Mouse (Mus musculus) embryo, embryonic 11 days (tissue): Measurements from ENCODE around the gene Tspoap1.

Experiments
- DNase-seq: peaks from one replicate; pipeline ENCODE4 v3.0.0-alpha.2; 2015

Tspoap1 gene

DNA sequence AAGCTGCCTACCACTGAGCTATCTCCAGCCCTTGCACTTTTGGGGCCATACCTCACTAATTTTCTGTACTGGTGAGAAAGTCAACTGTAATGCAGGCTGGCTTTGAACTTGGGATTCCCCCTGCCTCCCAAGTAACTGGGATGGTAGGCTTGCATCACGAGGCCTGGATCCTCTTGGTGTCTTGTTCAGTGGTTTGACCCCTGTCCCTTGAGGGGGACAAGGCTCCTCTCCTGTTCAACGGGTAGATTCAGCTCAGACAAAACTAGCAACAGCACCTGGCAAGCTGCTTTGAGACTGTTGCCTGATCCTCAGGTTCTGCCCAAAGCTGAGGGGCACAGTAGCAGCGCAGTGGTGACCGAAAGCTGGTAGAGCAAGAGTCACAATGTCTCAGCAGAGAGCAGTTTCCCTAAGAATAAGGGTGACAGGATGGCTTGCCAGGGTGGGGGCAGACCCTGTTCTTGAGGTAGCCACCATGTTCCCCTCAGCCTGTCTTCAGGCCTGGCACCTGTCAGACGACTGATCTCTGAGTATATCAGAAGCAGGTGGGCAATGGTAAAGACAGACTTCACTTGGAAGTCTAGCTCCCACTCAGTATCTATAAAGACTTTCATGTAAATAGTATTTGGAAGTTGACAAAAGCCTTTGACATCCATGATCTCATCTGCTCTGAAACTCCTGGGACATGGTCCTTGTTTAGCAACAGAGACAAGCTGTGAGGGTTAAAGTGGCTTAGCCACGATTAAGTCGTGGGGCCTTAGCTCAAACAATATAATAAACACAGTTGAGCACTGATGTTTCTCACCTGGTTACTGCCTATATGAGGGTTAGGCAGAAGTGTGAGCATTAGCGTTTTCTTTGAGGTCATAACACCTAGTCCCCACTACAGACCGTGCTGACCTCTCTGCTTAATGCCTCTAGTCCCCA is 14.4 kb upstream of the Tspoap1 start:
- DNase-seq, result no peak

DNA sequence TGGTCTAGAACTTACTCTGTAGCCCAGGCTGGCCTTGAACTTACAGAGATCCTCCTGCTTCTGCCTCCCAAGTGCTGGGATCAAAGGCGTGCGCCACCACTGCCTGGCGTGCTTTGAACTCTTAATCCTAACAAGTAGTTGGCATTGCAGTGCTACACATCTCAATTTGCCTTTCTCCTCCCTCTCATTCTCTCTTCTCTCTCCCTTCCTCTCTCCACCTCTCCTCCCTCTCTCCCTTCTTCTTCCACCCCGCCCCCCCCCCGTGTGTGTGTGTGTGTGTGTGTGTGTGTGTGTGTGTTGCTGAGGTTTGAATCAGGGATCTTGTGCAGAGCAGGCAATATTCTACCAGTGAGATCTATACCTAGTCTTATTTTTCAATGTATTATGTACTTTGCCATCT is 13.0 kb upstream of the Tspoap1 start:
- DNase-seq, result no peak

DNA sequence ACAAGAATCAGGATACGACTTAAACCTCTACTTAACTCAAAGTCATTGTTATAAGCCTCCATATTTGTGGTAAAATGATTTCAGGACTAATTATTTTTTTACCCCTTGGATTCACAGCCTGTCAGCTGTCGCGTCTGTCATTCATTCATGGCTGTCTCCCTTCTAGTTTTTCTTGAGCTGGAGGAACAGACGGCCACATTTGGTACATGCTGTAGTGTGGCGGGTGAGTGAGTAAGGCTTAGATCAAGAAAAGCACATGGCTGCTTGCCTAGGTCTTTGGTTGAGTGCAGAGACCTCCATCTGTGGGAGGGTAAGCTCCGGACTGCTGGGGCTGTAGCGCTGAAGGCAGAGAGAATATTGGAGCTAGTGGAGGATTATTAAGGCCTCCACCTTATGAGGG is 12.6 kb upstream of the Tspoap1 start:
- no peak for DNase-seq

DNA sequence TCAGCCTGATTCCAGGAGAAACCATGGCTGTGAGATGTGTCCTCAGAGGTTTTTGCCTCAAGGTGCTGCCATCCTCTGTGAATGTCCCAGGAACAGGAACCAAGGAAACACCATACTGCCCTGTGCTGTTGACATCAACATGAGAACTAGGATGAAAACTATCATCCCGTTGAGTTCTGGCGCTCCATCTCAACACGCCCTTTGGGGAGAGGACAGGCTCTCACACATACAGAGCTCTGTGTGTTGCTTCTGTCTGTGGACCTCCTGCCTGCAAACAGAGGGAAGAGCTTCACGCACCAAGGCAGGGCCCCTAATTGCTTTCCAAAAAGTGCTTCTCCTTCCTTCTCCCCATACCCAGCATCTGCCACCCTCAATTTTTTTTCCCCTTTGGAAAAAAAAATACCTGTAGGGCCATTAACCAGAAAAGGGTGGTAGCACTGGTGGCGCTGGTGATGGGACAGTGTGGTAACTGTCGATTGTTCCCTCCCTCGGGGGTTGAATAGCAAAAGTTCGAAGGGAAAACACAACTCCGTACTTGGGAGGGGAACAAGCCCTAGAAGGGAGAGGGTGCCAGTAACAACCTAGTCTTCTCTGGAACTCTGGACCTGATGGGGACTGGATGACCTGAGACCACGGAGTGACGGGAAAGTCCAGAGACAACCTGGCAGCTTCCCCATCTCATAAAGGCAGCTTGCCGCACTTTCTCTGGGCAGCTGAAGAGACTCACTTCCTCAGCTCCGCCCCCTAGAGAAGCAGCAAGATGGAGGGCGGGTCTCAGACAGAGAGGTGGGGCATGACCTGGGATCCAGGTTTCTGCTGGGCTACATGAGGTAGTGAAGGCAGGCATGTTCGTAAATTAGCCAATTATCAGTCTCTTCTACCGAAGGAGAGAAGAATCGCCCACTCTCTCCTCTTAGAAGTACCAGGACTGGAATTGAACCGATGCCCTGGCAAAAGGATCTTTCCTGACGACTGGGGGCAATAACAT is 11.9 kb upstream of the Tspoap1 start:
- DNase-seq, result peak; percentile 40

DNA sequence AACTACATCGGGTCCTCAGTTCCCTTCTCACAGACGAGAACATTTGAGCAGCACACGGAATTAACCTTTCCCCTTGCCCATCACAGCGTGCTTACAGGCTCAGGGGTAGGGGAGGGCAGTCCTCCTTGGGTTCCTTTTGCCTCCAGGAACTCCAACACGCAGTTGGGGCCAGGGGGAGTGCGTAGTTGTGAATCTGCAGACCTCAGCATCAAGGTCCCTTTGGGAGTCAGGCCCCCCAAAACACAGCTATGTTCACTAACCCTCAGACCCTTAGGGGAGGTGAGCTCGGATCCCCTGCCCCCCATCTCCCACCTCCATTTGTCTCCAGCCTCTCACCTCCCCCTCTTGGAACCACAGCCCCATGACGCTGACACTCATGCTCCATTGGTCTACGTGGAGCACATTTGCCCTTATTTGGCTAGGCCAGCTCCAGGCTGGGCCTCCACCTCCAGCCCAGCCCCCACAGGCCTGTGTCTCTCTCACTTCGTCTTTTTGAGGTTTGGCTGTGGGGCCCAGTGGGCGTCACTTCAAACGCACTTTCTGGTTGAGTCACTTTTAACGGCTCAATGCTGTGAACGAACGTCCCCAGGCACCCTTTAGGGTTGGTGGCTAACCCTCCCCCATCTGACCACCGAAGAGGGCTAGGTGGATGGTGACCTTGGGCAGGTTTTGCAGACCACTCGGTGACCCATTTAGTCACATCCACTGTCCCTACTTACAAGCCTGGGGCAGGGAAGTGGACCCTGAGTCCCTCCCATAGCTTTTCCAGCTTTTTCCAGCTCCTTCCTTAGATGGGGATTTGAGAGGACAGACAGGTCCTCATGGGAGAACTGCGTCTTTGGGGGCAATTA is 10.9 kb upstream of the Tspoap1 start:
- DNase-seq, result peak; percentile 41

DNA sequence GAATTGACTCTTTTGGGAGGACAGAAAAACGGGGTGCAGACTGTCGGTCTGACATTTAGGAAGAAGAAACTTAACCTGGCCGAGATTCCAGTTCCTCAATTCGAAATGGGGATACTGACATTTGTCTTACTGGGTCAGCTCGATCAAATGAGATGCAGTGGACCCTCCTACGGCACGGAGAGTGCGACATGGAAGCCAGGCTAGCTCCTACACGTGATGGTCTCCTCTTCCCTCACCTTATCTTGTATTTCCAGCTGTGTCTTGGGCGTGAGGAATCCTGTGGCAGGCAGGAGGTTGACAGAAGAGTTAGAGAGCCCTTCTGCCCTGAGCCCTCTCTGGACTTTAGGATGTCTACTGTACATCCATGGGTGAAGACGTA is 10.3 kb upstream of the Tspoap1 start:
- no peak for DNase-seq

DNA sequence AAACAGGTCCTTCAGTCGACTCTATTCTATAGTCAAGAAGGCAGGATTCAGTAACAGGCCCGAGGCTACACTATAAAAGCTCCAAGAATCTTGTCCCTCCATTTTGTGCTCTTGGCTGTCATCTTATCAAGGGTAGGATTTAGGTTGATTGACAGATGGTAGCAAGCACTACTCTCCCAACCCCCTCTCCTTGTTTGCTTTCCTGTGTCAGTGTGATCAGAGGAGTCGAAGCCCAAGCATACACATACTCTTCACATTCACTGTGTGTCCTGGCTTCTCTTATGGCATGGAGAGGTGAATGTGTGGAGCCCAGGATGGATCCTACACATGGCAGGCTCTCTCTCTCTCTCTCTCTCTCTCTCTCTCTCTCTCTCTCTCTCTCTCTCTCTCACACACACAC is 9.8 kb upstream of the Tspoap1 start:
- no peak for DNase-seq

DNA sequence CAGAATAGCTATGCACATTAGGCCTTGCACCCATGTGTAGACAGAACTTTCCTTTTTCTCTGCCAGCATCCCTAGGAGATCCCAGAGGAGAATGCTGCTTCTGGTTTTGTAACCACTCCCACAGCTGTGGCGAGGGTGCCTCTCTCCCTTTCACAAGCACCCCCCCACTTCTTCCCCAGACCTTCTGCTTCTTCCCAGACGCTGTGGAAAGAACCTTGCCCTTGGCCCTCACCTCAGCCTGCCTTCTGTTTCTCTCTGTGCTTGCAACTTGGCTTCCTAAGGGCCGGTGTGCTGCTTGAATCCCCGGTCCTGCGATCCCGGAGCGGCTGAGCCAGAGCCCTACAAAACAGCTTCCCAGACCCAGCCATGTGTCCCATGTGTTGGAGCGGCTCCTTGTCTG is 9.3 kb upstream of the Tspoap1 start:
- no peak for DNase-seq

DNA sequence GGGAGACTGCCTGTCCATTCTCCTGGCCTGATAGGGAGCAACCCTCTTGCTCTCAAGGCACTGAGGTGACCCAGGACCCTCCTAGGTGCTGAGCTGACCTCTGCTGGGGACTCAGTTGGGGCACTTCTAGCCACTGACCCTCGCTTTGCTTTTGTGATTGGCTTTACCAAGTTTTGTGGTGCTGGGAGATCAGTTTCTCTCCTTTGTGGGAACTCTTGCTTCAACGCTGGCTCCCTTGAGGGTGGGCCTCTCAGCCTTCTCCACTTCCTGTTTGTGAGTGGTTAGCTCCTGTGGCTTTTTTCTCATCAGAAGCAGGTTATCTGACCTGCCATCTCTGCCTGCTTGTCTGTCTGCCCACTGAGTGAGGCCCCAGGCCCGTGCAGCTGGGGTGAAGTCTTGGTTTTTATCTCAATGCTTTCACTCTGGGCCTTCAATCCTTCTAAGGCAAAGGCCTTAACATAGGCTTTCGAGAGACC is 8.8 kb upstream of the Tspoap1 start:
- no peak for DNase-seq

DNA sequence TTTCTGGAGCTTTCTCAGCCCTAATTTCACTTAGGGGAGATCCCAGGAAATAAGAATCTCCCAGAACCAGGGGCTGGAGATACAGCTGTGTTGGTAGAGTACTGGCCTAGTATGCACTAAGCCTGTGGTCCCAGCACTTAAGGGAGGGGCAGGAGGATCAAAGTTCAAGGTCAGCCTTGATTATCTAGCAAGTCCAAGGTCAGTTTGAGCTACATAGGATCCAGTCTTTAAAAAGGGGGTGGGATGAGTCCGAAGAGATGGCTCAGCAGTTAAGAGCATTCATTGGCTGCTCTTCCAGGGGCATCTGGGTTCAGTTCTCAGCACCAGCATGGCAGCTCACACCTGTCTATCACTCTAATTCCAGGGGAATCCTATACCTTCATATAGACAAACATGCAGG is 8.0 kb upstream of the Tspoap1 start:
- DNase-seq, result no peak

DNA sequence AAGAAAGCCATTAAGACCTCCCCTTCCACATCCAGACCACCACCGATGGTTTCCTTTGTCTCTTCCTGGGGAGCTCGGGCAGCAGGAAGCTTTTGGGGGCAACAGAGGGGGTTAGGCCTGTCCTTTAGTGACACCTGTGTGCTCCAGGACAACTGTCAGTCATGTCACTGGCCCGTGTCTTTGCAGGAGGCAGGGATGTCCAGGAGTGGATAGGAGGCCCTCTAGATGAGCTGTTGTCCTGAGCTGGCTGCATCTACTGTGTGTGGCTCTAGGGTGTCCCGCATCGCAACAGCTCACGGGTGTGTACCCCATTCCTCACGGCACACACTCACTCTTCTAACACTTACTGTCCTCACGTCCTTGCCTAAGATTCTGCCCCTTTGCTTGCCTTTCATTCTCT is 7.1 kb upstream of the Tspoap1 start:
- no peak for DNase-seq

DNA sequence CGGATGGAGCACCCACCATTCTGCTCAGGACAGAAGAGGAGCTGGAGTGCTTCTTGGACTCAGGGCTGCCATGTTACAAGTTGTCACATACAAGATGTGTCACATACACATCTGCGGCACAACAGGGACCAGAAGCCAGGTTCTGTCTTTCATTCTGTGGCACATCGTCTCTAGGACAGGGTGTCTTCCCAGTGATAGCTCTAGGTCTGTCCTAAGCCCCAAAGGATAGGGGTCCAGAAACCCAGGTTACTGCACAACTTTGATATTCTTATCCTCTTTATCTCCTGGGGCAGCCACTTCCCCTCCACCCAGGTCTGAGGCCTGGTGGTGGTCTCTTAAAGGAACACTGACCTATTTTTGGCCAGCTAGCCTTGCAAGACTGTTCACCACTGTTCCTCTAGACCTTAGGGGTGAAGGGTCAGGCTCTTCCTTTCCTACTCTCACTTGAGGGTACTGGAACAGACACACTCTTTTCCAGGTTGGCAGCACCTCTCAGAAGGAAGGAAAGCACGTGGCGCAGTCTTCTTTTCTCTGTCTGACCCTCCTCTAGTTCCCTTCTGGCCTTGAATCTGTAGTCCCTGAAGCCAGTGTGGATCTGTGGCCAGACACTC is 6.3 kb upstream of the Tspoap1 start:
- no peak for DNase-seq

DNA sequence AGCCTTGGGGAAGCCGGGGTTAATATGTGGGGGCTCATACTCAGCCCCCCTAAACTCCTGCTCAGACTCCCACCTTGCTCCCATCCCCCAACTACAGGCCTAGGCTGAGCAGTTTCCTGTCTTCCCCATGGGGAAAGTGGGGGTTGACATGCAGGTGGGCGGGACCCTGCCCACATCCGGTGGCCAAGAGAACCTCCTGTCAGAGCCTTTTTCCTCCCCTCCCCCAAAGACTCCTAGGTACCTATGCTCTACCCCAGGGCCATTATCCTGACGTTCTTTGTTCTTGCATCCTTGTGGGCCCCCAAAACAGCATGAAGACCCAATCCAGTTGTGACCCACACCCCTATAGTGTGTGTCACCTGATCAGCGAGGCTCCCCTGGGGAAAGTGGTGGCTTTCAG is 5.7 kb upstream of the Tspoap1 start:
- no peak for DNase-seq

DNA sequence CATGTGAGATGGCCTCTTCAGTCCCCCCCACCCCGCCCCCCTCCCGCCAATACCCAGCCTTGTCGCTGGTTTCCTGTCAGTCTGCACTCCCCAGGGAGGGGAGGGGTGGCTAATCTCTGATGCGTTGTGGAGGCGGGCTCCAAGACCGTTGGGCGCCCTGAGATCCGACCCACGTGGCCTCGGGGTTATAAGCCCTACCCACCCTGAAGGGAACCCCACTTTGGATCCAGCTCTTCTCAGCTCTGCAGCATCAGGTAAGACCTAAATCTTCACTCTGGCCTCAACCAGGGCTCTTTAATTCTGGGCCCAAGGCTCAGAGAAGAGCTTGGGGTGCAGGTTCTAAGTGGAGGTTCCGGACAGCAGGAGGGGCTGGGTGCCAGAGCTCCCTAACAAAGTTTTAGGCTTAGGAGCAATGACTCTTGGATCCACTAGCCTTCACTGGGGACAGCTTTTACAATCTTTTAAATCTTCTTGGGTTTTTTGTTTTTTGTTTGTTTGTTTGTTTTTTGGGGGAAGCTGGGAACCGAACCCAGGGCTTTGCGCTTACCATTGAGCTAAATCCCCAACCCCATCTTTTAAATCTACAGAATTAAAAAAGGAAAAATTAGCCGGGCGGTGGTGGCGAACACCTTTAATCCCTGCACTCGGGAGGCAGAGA is 4.9 kb upstream of the Tspoap1 start:
- DNase-seq, result peak; percentile 28

DNA sequence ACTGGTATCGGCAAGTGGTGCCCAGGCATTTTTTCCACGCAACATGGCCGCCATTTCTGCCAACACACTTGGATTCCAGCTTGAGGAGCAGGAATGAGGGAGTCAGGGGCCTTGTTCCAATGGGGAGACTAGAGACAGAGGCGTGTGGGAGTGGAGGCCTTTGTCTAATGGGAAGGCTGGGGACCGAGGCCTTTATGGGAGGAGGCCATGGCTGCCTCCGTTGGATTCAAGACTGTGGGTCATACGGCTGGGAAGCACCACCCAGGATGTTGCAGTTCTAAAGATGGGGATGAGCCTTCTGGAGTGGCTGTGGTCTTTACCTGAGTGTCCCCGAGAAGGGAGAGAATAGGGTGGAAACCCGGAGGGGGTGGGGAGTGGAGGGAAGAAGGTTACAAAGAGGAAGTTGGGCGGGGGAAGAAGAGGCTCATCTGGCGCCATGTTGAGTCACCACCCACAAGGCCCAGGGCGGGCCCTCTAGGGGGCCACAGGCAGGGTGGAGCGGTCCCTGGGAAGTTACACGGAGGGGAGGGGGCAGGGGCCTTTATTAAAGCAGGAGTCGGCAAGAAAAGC is 4.0 kb upstream of the Tspoap1 start:
- no peak for DNase-seq

DNA sequence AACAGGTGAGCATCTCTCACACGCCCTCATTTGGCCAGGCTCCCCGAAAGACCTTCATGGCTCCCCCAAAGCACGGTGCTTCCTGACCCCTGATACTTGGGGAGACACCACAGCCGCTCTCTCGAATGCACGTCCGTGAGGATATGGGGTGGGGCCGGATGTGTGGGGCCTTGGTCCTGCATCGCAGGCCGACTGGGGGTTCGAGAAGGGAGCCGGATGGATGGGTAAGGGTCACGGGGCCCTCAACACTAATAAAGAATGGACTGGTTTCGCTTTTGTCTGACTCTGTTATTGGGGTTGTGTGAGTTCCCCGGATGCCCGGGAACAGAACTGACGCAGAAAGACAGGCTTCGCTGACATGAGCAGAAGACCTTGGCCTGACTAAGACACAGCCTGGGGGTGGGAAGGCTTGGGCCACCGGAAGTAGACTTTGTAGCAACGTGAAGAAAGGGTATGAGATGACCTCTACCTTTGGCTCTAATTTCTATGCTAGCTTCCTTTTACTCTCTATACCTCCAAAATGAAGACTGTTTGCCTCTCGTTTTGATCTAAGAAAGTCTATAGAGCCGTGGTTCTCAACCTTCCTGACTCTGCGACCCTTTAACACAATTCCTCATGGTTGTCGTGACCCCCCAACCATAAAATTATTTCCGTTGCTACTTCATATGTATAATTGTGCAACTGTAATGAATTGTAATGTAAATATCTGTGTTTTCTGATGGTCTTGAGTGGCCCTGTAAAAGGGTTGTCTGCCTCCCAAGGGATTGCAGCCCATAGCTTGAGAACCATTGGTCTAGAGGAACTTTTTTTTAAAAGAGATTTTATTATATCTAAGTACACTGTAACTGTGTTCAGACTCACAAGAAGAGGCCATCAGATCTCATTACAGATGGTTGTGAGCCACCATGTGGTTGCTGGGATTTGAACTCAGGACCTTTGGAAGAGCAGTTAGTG is 3.1 kb upstream of the Tspoap1 start:
- DNase-seq, result no peak

DNA sequence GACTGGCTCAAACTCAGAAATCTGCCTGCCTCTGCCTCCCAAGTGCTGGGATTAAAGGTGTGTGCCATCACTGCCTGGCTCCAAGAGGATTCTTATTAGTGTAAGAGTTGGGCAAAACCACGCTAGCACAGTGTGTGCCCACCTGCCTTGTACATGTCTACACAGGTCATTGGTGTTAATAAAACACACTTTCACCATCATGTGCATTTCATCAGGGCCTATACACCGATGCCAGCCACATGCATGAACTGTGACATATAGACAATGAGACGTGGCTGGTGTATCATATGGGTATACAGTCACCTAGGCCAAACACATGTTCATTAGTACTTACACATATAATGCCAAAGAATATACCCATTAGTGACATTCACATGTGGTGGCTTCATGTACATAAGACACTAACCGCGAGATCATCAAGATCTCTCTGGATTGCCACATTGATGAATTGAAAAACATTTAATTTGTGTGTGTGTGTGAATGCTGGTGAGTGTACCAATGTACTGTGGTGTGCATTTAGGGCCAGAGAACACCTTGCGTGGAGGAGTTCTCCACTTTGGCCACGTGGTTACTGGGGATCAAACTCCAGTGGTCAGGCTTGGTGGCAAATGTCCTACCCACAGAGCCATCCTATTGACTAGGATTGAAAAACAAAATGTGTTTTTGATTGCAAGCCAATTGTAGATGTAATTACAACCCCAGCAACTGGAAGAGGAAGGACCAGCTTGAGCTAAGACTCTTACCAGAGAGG is 2.0 kb upstream of the Tspoap1 start:
- no peak for DNase-seq

DNA sequence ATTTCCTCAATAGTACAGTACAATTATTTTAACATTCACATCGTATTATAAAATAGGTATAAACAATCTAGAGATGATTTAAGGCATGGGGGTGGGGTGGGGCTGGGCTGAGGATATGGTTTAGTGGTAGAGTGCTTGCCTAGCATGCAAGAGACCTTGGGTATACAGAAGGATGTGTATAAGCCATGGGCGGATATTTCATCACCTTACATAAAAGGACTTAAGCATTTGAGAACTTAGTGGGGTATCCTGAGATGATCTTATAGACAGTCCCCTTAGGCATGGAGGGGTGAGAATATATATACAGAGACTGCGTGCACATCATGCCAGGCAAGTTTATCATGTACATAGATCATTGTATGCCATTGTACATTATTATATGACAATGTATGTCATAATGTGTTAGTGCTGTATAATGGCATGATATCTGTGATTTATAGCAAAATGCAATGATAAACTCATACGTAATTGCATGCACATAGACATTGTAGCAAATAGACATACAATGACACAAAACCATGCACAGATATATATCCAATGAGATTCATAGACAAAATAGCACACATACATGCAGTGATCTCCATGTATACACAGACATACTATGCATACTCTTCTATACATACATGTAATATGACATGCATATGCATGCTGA is 1.3 kb upstream of the Tspoap1 start:
- no peak for DNase-seq

DNA sequence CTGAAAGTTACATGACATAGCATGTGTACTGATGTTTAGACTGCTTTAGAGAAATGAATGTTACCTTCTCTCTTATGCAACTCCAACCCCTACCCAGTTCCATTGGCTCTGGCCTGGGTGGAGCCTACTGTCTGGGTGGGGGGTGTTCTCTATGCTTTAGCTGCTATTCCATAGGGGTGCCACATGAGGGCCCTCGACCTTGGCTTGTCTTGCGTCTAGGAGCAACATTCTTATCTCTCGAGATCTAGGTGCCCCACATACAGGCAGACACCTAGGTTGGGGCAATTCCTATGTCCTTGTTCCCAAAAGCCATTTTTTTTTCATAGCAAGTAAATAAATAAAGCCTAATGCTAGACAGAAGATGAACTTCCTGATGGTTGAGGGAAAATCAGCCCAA is 734 bp upstream of the Tspoap1 start:
- peak; percentile 19 for DNase-seq
